Mouse (Mus musculus): ENCODE measurements around the gene Cnnm1. TPM values are rescaled to one million over a fixed set of nuclear protein-coding genes. Genes with fewer than 3 reads are reported as not detected.
"Not testable (repeated sequence)": the region's sequence is repeated elsewhere in the genome, so short reads cannot be mapped to it uniquely, and the experiment has no call there.

Cnnm1 gene
- total RNA-seq, 2 experiments from 2014 or later, result 39.3 to 40.4 TPM

- intact Hi-C loops (cut with DNase I), result no loop called here
- no peak for DNase-seq (ENCODE audit: extremely low spot score in 1 of 2, low spot score in 2 of 2)
Observed at GRCm38 (mm10) chr19:43497440-43497839, 57.2 kb downstream of the Cnnm1 start.

- DNase-seq (ENCODE audit: extremely low spot score in 1 of 2, low spot score in 2 of 2), result no peak
- intact Hi-C loops (cut with DNase I), result no loop called here
Observed at GRCm38 (mm10) chr19:43498874-43499273, 58.6 kb downstream of the Cnnm1 start.

- DNase-seq (ENCODE audit: extremely low spot score in 1 of 2, low spot score in 2 of 2), result no peak
- intact Hi-C loops (cut with DNase I), result no loop called here
Observed at GRCm38 (mm10) chr19:43502630-43503029, 62.4 kb downstream of the Cnnm1 start.

- DNase-seq (ENCODE audit: extremely low spot score in 1 of 2, low spot score in 2 of 2); intact Hi-C loops (cut with DNase I): not testable (repeated sequence)
Observed at GRCm38 (mm10) chr19:43503593-43503992, 63.4 kb downstream of the Cnnm1 start.

GRCm38 (mm10) chr19:43505441-43505840 lies 65.2 kb downstream of the Cnnm1 start:
- intact Hi-C loops (cut with DNase I), result no loop called here
- no peak for DNase-seq (ENCODE audit: extremely low spot score in 1 of 2, low spot score in 2 of 2)

- intact Hi-C loops (cut with DNase I), result no loop called here
- DNase-seq (ENCODE audit: extremely low spot score in 1 of 2, low spot score in 2 of 2), result no peak
Observed at GRCm38 (mm10) chr19:43510436-43511220, 70.4 kb downstream of the Cnnm1 start.

- no peak for DNase-seq (ENCODE audit: extremely low spot score in 1 of 2, low spot score in 2 of 2)
- intact Hi-C loops (cut with DNase I), result no loop called here
Observed at GRCm38 (mm10) chr19:43511621-43512620, 71.7 kb downstream of the Cnnm1 start.

- DNase-seq (ENCODE audit: extremely low spot score in 1 of 2, low spot score in 2 of 2), result no peak
- intact Hi-C loops (cut with DNase I), result no loop called here
Observed at GRCm38 (mm10) chr19:43513874-43514273, 73.6 kb downstream of the Cnnm1 start.

- DNase-seq (ENCODE audit: extremely low spot score in 1 of 2, low spot score in 2 of 2), result no peak
- intact Hi-C loops (cut with DNase I), result no loop called here
Observed at GRCm38 (mm10) chr19:43515668-43516396, 75.6 kb downstream of the Cnnm1 start.

- intact Hi-C loops (cut with DNase I), result no loop called here
Observed at GRCm38 (mm10) chr19:43516397-43517035, 76.3 kb downstream of the Cnnm1 start.

GRCm38 (mm10) chr19:43517320-43517719 lies 77.1 kb downstream of the Cnnm1 start:
- DNase-seq (ENCODE audit: extremely low spot score in 1 of 2, low spot score in 2 of 2), result no peak
- intact Hi-C loops (cut with DNase I), result no loop called here

More at GRCm38 (mm10) chr19:43516397-43517035, 76.3 kb downstream of the Cnnm1 start:
- no peak for DNase-seq (ENCODE audit: extremely low spot score in 1 of 2, low spot score in 2 of 2)

GRCm38 (mm10) chr19:43517808-43518207 lies 77.6 kb downstream of the Cnnm1 start:
- no peak for DNase-seq (ENCODE audit: extremely low spot score in 1 of 2, low spot score in 2 of 2)

GRCm38 (mm10) chr19:43518261-43518660 lies 78.0 kb downstream of the Cnnm1 start:
- intact Hi-C loops (cut with DNase I), result no loop called here
- DNase-seq (ENCODE audit: extremely low spot score in 1 of 2, low spot score in 2 of 2), result no peak

More at GRCm38 (mm10) chr19:43517808-43518207, 77.6 kb downstream of the Cnnm1 start:
- intact Hi-C loops (cut with DNase I), result no loop called here

- intact Hi-C loops (cut with DNase I), result no loop called here
- no peak for DNase-seq (ENCODE audit: extremely low spot score in 1 of 2, low spot score in 2 of 2)
Observed at GRCm38 (mm10) chr19:43519226-43519625, 79.0 kb downstream of the Cnnm1 start.

- no peak for DNase-seq (ENCODE audit: extremely low spot score in 1 of 2, low spot score in 2 of 2)
- intact Hi-C loops (cut with DNase I), result no loop called here
Observed at GRCm38 (mm10) chr19:43520402-43520801, 80.2 kb downstream of the Cnnm1 start.

GRCm38 (mm10) chr19:43521362-43521761 lies 81.1 kb downstream of the Cnnm1 start:
- DNase-seq (ENCODE audit: extremely low spot score in 1 of 2, low spot score in 2 of 2), result no peak
- intact Hi-C loops (cut with DNase I), result no loop called here

GRCm38 (mm10) chr19:43521996-43522395 lies 81.8 kb downstream of the Cnnm1 start:
- intact Hi-C loops (cut with DNase I), result no loop called here
- no peak for DNase-seq (ENCODE audit: extremely low spot score in 1 of 2, low spot score in 2 of 2)

- intact Hi-C loops (cut with DNase I), result no loop called here
- DNase-seq (ENCODE audit: extremely low spot score in 1 of 2, low spot score in 2 of 2), result peak in 1 of 2 experiments; percentile 58
Observed at GRCm38 (mm10) chr19:43523551-43523950, 83.3 kb downstream of the Cnnm1 start.
